Mouse (Mus musculus) Patski (cell line): ENCODE results near the gene Lztfl1. TPM values are rescaled to one million over a fixed set of nuclear protein-coding genes. Genes with fewer than 3 reads are reported as not detected.
A peak's percentile ranks its signal among the peaks of the same experiment; 100 is the strongest.

ENCODE experiments used
- ATAC-seq: fragments of 100-300 bp; one replicate; pipeline ENCODE4 v1.8.0; 2021
- CTCF ChIA-PET: fragments of 350-600 bp; sonication (Branson Sonifier 250); formaldehyde crosslinking; loops from one replicate; lab custom pipeline; 2022; ENCODE audit warnings: inconsistent platforms; lab: Charles Lee
- POLR2A ChIA-PET: fragments of 350-600 bp; sonication (Branson Sonifier 250); formaldehyde crosslinking; loops from one replicate; lab custom pipeline; 2022; ENCODE audit warnings: antibody characterized with exemption, inconsistent platforms; lab: Charles Lee
- DNase-seq: peaks from one replicate; pipeline ENCODE4 v3.0.0-alpha.2; 2011; ENCODE audit warnings: low read depth, low spot score
- H3K27me3 ChIP-seq: fragments of 371-371 bp; one replicate; pipeline ENCODE4 v1.5.1; 2021
- CTCF ChIP-seq: fragments of 100-300 bp; IDR thresholded peaks from one replicate; pipeline ENCODE4 v1.5.1; 2021
- in situ Hi-C: fragments of 300-500 bp; cut with MboI; formaldehyde crosslinking; loops from 3 replicates; pipeline ENCODE4 v1.11.1; 2018; ENCODE audit warnings: low pct_unique_long_range_greater_than_20kb, mixed read lengths
- polyA plus RNA-seq: library from polyadenylated mRNA; unstranded; gene quantifications from one replicate; pipeline ENCODE4 v1.2.3, GENCODE M21; 2021

Gene Lztfl1
- polyA plus RNA-seq, 1 experiment from 2014 or later, result 71.0 TPM

DNA sequence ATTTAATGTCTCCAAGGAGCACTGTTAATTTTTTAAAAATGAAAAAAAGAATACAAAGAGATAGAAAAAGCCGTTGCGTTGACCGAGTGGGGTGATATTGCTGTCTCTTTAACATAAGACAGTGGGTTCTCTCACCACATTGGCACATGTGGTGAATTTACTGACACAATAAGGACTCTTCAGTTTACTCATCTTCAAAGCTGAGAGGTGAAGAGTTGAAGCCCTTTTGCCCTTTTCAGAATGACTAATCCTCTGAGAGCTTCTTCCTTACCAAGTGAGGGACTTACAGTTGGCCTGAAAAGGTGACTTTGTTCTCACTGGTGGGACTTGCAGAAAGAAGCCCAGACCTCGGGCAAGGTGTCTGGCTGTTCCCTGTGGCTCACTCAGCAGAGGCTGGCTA is 23.3 kb upstream of the Lztfl1 start:
- ChIA-PET CTCF (no interaction called here), POLR2A (no interaction called here)
- in situ Hi-C loops, result no loop called here
- DNase-seq (no peak), ATAC-seq (no peak)
- peaks cover 25% of the 10 kb centered on the region for H3K27me3 ChIP-seq
- TF ChIP-seq CTCF, result no peak

DNA sequence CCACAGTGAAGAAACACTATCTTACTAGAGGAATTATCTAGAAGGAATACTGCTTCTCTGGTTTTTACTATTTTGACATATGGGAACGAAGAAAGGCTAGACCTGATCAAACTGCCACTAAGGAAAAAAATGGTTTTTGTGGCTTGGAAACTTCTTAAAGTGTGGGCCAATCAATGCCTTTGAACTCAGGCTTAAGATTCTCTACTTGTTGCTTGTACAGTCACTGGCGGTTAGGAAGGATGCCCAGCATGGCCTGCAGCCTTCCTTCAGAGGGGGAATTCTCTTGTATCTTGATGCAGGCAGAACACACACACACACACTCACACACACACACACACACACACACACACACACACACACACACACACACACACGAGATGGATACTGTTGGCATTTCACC is 16.6 kb upstream of the Lztfl1 start:
- no peak for TF ChIP-seq CTCF
- ChIA-PET CTCF (no interaction called here), POLR2A (no interaction called here)
- DNase-seq (no peak), ATAC-seq (no peak)
- peaks cover 26% of the 10 kb centered on the region for H3K27me3 ChIP-seq
- in situ Hi-C loops, result no loop called here

DNA sequence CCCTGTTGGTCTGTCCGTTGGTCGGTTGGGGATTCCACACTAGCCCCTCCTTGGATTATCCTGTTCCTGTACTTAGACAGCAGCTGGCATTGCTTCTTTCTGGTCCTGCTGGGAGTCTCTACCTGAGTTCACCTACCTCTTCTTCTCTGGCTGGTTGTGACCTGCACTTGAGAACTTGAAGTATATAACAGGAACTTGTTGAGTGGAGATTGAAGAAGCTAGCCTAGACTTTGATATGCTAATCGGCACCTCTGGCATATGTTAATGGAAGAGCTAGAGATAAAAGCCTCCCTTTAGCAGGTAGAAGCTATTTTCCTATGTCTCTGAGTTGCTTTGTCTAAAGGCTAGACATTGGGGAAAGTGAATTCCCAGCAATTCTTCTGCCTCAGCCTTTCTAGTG is 13.8 kb upstream of the Lztfl1 start:
- H3K27me3 ChIP-seq, result peaks cover 27% of the 10 kb centered on the region
- no peak for TF ChIP-seq CTCF
- ChIA-PET POLR2A (no interaction called here), CTCF (no interaction called here)
- DNase-seq (no peak), ATAC-seq (no peak)
- in situ Hi-C loops, result no loop called here

DNA sequence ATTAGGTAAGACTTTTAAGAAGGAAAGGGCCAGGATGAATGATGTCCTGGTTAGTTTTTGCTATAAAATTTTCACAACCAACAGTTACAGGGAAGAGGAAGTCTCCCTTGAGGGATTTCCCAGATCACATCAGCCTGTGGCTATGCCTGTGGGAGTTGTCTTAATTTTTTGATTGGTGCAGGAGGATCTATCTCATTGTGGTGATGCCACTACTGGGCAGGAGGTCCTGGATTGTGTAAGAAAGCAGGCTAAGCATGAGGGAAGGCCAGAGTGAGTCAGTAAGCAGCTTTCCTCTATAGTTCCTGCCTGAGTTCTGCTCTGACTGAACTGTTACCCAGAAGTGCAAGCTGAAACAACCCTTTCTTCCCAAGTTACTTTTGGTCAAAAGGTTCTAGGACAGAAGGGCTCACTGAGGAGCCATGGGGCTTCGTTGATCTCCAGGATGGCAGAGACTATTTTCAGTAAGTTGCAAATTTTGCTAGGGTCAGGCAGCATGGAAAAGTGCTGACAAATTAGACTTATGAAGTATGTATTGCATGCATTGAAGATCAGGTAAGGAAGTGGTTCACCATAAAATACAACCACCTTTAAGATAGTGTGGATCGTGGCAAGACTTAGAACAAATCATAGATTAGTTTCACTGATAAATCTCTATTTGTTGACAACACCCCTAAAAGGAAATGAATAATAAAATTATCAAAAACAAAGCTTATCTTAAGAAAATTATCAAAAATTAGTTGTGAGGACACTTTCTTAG is 5.4 kb upstream of the Lztfl1 start:
- ChIA-PET POLR2A (no interaction called here), CTCF (no interaction called here)
- in situ Hi-C loops, result no loop called here
- ATAC-seq (no peak), DNase-seq (no peak)
- H3K27me3 ChIP-seq, result peaks cover 41% of the 10 kb centered on the region
- no peak for TF ChIP-seq CTCF

DNA sequence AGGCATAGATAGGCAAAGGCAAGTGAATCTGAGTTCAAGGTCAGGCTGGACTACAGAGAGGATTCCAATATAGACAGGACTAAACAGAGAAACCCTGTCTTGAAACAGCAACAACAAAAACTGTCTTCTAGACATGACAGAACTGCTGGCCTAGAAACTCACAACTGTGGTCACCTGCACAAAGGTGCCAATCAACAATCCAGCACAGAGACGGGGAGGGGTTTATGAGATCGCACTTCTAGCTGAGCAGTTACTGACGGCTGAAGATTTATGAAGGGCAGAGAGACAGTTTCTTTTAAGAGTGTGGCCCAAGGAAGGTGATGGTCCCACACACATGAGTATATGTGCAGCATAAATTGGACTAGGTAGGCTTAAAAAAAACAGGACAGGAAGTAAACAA is 1.2 kb downstream of the Lztfl1 start:
- no peaks in the 10 kb centered on the region for H3K27me3 ChIP-seq
- CTCF ChIA-PET, result interaction anchor here (1.2 kb wide), 1 partner anchor 9 kb away, joined by 3 read pairs; no protein-coding TSS in a partner anchor
- in situ Hi-C loops, result no loop called here
- POLR2A ChIA-PET, result no interaction called here
- no peak for ATAC-seq
- no peak for DNase-seq
- no peak for TF ChIP-seq CTCF

DNA sequence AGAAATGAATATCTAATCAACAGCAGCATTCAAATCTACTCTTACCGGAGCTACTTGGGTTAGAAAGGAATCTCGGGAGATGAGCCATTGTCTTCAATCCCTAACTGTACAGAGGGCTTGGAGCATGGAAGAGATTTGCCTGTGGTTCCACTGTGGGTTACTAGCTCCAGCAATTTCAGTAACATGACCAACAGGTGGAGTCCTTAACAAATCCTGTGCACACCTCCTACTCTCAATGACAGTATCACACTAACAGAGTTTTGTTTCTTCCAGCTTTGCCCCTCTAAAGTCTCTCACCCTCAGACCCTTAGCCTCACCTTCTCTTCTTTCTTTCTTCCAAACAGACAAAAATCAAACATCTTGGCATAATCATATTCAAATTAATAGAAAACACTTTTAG is 4.4 kb downstream of the Lztfl1 start:
- TF ChIP-seq CTCF, result peak; percentile 34
- ChIA-PET POLR2A (no interaction called here), CTCF (interaction anchor here (1.0 kb wide), 1 partner anchor 9 kb away, joined by 3 read pairs; no protein-coding TSS in a partner anchor)
- no peak for DNase-seq
- in situ Hi-C loops, result no loop called here
- ATAC-seq, result no peak
- H3K27me3 ChIP-seq, result no peaks in the 10 kb centered on the region

DNA sequence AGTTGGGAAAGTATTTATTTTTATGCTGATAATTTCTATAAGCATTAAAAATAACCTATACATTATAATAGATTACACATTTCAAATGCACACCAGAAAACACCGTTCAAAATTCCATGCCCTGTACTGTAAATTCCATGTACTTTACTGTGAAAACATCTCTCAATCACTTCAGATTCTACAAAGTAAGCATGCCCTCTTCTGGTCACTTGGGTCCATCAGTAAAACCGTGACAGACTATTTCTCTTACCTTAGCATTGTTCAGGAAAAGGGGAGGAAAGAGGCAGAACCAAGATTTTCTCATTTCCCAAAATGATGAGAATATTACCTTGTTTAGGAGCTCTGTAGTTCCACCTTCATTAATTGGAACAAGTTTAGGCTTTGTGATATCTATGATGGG is 8.3 kb downstream of the Lztfl1 start:
- peak; percentile 17 for TF ChIP-seq CTCF
- in situ Hi-C loops, result no loop called here
- ATAC-seq, result no peak
- ChIA-PET POLR2A (no interaction called here), CTCF (interaction anchor here (1.2 kb wide), 1 partner anchor 13 kb away, joined by 4 read pairs; no protein-coding TSS in a partner anchor)
- DNase-seq, result no peak
- no peaks in the 10 kb centered on the region for H3K27me3 ChIP-seq

DNA sequence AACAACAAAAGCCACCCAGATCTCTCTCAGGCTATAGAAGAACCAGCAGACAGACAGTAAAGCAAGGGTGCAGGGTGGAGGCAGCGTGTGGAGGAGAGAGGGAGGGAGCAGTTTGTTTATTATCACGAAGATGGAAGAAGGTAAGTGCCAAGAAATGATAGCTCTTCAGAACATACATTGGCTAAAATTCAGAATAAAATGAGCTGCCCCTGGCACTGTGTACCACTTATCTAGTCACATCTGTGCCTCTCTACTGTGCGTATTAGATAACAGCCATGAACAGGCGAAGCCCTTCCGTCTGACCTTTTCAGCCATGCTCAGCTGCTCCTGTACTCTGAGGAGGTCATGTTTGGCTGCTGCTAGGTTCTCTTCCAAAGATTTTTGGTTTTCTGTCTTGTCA is 15.7 kb downstream of the Lztfl1 start:
- POLR2A ChIA-PET, result no interaction called here
- no peak for TF ChIP-seq CTCF
- DNase-seq, result no peak
- H3K27me3 ChIP-seq, result no peaks in the 10 kb centered on the region
- no peak for ATAC-seq
- CTCF ChIA-PET, result no interaction called here
- in situ Hi-C loops, result no loop called here

DNA sequence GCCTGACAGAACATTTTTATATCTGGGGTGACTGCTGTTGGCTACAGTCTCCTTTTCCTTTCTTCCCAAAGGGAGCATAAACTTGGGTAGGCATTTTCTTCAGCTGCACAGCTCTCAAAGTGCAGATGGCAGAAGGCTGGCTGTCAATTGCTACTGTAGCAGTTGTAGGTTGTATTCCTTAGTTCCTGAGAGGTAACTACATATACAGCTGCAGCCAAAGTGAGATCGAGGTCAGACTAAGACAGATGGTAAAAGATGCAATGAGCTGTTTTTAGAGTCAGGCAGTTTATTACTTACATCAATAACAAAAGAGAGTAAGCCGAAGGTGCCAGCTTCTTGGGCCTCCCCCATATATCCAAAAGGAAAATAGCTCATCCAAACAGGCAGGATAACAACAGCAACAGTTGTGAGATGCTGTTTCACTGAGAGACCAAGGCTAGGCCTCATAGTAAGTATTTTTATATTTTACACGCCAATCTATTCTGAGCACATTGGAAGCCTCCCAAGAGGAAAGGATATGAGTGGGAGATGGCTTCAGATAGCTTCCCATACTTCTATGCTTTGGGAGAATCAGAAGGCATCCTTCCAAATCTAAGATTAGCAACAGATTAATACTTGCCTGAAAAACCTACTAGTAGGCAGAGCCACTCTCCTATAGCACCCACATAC is 21.7 kb downstream of the Lztfl1 start:
- no peaks in the 10 kb centered on the region for H3K27me3 ChIP-seq
- no peak for TF ChIP-seq CTCF
- in situ Hi-C loops, result no loop called here
- POLR2A ChIA-PET, result no interaction called here
- CTCF ChIA-PET, result interaction anchor here (1.0 kb wide), 1 partner anchor 14 kb away, joined by 4 read pairs; no protein-coding TSS in a partner anchor
- DNase-seq, result no peak
- ATAC-seq, result no peak

DNA sequence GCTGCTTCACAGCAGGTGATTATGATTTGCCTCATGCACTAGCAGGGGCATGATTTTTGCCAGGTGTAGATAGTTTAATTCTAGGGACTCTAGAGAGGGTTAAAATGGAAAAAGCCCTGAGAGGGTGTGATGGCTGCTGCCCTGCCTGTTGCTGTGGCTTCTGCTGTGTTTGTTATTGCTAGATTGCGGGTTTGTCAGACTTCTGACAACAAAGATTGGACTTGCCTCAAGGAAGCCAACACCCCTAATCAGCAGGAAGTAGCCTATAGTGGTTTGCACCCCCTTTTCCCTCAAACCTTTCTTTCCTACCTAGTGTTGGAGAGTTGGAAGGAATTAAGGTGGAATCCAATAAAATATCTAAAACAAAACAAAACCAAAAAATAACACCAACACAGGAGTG is 29.3 kb downstream of the Lztfl1 start:
- ATAC-seq (no peak), DNase-seq (no peak)
- ChIA-PET POLR2A (no interaction called here), CTCF (no interaction called here)
- peaks cover 5% of the 10 kb centered on the region for H3K27me3 ChIP-seq
- TF ChIP-seq CTCF, result no peak
- in situ Hi-C loops, result no loop called here

DNA sequence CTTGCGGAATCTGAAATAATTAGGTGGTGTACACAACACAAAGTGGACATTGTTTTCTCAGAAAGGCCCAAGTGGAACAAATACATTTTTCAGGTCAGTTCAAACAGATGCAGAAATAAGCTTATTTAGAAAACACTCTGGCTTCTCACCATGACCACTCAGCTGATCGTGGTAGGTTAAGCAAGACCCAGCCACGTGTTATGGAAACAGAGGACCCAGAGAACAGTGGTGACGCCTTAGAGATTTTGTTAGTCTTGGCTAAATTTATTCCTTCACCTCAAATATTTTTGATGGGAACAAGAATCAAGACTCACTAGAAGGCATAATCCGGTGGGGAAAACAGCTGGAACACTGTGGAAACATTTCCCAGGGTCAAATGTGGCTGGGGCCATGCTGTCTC is 31.3 kb downstream of the Lztfl1 start:
- no peak for DNase-seq
- ChIA-PET CTCF (no interaction called here), POLR2A (no interaction called here)
- no peak for ATAC-seq
- in situ Hi-C loops, result no loop called here
- no peak for TF ChIP-seq CTCF
- H3K27me3 ChIP-seq, result peaks cover 5% of the 10 kb centered on the region
